Mouse (Mus musculus): Measurements from ENCODE around the gene Sox13. TPM values are rescaled to one million over a fixed set of nuclear protein-coding genes. Genes with fewer than 3 reads are reported as not detected.
A peak's percentile ranks its signal among the peaks of the same experiment; 100 is the strongest.

The Sox13 gene
- 17.5 and 19.2 TPM in 2 replicates for polyA plus RNA-seq (2016; fragmentation: Nextera tagmentation; extraction: Ambion mirVana)

- no peaks in the 10 kb centered on the region for H3K36me3 ChIP-seq
- peak; percentile 79 for ATAC-seq (ENCODE audit: low FRiP score)
- H3K27ac ChIP-seq: peak within 1 kb of the TSS; percentile 92
- peak within 1 kb of the TSS; percentile 90 for H3K4me3 ChIP-seq
- H3K9ac ChIP-seq: peak within 1 kb of the TSS; percentile 93
- peaks cover 34% of the 10 kb centered on the region for H3K4me1 ChIP-seq
- H3K9me3 ChIP-seq (replicated peaks): no peaks in the 10 kb centered on the region
- H3K27me3 ChIP-seq: no peaks in the 10 kb centered on the region
- WGBS: under 1% methylated on average over 92 of the region's 128 CpGs
- peak within 1 kb of the TSS; percentile 94 for H3K4me2 ChIP-seq (replicated peaks)
Observed at GRCm38 (mm10) chr1:133423543-133424480, at the start of gene Sox13. Sox13 (minus strand) TSS chr1:133424377.

GRCm38 (mm10) chr1:133471556-133471955, 47.4 kb upstream of the Sox13 start:
- Histone ChIP-seq H3K9ac (no peak overlapping the region), H3K27me3 (no peaks in the 10 kb centered on the region), H3K36me3 (no peaks in the 10 kb centered on the region), H3K4me3 (no peak overlapping the region), H3K4me1 (peaks cover 11% of the 10 kb centered on the region), H3K4me2 (replicated peaks) (no peak overlapping the region), H3K27ac (no peak overlapping the region), H3K9me3 (replicated peaks) (no peaks in the 10 kb centered on the region)
- WGBS: 42% methylated on average over 2 of the region's 2 CpGs
- no peak for ATAC-seq (ENCODE audit: low FRiP score)

GRCm38 (mm10) chr1:133471086-133471485, 46.9 kb upstream of the Sox13 start:
- WGBS: 59% methylated on average over 7 of the region's 7 CpGs
- Histone ChIP-seq H3K9me3 (replicated peaks) (no peaks in the 10 kb centered on the region), H3K36me3 (no peaks in the 10 kb centered on the region), H3K4me3 (no peak overlapping the region), H3K27ac (no peak overlapping the region), H3K9ac (no peak overlapping the region), H3K4me2 (replicated peaks) (no peak overlapping the region), H3K4me1 (peaks cover 11% of the 10 kb centered on the region), H3K27me3 (no peaks in the 10 kb centered on the region)
- ATAC-seq (ENCODE audit: low FRiP score): no peak

GRCm38 (mm10) chr1:133470242-133471025, 46.3 kb upstream of the Sox13 start:
- Histone ChIP-seq H3K27ac (no peak overlapping the region), H3K36me3 (no peaks in the 10 kb centered on the region), H3K4me1 (peaks cover 11% of the 10 kb centered on the region), H3K4me3 (no peak overlapping the region), H3K4me2 (replicated peaks) (no peak overlapping the region), H3K9ac (no peak overlapping the region), H3K27me3 (no peaks in the 10 kb centered on the region), H3K9me3 (replicated peaks) (no peaks in the 10 kb centered on the region)
- WGBS: 27% methylated on average over 10 of the region's 10 CpGs
- ATAC-seq (ENCODE audit: low FRiP score): no peak

GRCm38 (mm10) chr1:133469213-133469612, 45.0 kb upstream of the Sox13 start:
- no peak overlapping the region for H3K4me2 ChIP-seq (replicated peaks)
- no peak overlapping the region for H3K9ac ChIP-seq
- no peaks in the 10 kb centered on the region for H3K9me3 ChIP-seq (replicated peaks)
- H3K4me1 ChIP-seq: peaks cover 11% of the 10 kb centered on the region
- no peak overlapping the region for H3K27ac ChIP-seq
- ATAC-seq (ENCODE audit: low FRiP score): no peak
- no peaks in the 10 kb centered on the region for H3K27me3 ChIP-seq
- no peak overlapping the region for H3K4me3 ChIP-seq
- WGBS: 66% methylated on average over 4 of the region's 4 CpGs
- no peaks in the 10 kb centered on the region for H3K36me3 ChIP-seq

GRCm38 (mm10) chr1:133468751-133469150, 44.6 kb upstream of the Sox13 start:
- H3K27ac ChIP-seq: no peak overlapping the region
- no peaks in the 10 kb centered on the region for H3K36me3 ChIP-seq
- no peaks in the 10 kb centered on the region for H3K27me3 ChIP-seq
- peaks cover 11% of the 10 kb centered on the region for H3K4me1 ChIP-seq
- no peak overlapping the region for H3K9ac ChIP-seq
- H3K4me2 ChIP-seq (replicated peaks): no peak overlapping the region
- no peak for ATAC-seq (ENCODE audit: low FRiP score)
- H3K9me3 ChIP-seq (replicated peaks): no peaks in the 10 kb centered on the region
- H3K4me3 ChIP-seq: no peak overlapping the region
- WGBS: 40% methylated on average over 6 of the region's 6 CpGs

- no peak overlapping the region for H3K4me3 ChIP-seq
- no peak for ATAC-seq (ENCODE audit: low FRiP score)
- 56% methylated on average over 8 of the region's 8 CpGs for WGBS
- H3K27ac ChIP-seq: no peak overlapping the region
- H3K4me1 ChIP-seq: peaks cover 11% of the 10 kb centered on the region
- no peak overlapping the region for H3K9ac ChIP-seq
- no peak overlapping the region for H3K4me2 ChIP-seq (replicated peaks)
- H3K27me3 ChIP-seq: no peaks in the 10 kb centered on the region
- H3K36me3 ChIP-seq: no peaks in the 10 kb centered on the region
- H3K9me3 ChIP-seq (replicated peaks): no peaks in the 10 kb centered on the region
Observed at GRCm38 (mm10) chr1:133467905-133468304, 43.7 kb upstream of the Sox13 start.

- no peak overlapping the region for H3K9ac ChIP-seq
- H3K4me1 ChIP-seq: no peaks in the 10 kb centered on the region
- no peaks in the 10 kb centered on the region for H3K9me3 ChIP-seq (replicated peaks)
- H3K4me2 ChIP-seq (replicated peaks): no peak overlapping the region
- WGBS: 83% methylated on average over 5 of the region's 5 CpGs
- no peaks in the 10 kb centered on the region for H3K27me3 ChIP-seq
- H3K4me3 ChIP-seq: no peak overlapping the region
- H3K36me3 ChIP-seq: no peaks in the 10 kb centered on the region
- no peak for ATAC-seq (ENCODE audit: low FRiP score)
- no peak overlapping the region for H3K27ac ChIP-seq
Observed at GRCm38 (mm10) chr1:133463138-133463537, 39.0 kb upstream of the Sox13 start.

- no peak for ATAC-seq (ENCODE audit: low FRiP score)
- Histone ChIP-seq H3K4me2 (replicated peaks) (no peak overlapping the region), H3K27me3 (no peaks in the 10 kb centered on the region), H3K9me3 (replicated peaks) (no peaks in the 10 kb centered on the region), H3K27ac (no peak overlapping the region), H3K4me3 (no peak overlapping the region), H3K4me1 (no peaks in the 10 kb centered on the region), H3K9ac (no peak overlapping the region), H3K36me3 (no peaks in the 10 kb centered on the region)
Observed at GRCm38 (mm10) chr1:133460996-133461395, 36.8 kb upstream of the Sox13 start.

GRCm38 (mm10) chr1:133456097-133456496, 31.9 kb upstream of the Sox13 start:
- 74% methylated on average over 2 of the region's 2 CpGs for WGBS
- peaks cover 7% of the 10 kb centered on the region for H3K4me1 ChIP-seq
- H3K36me3 ChIP-seq: no peaks in the 10 kb centered on the region
- H3K4me3 ChIP-seq: no peak overlapping the region
- no peaks in the 10 kb centered on the region for H3K9me3 ChIP-seq (replicated peaks)
- no peak overlapping the region for H3K9ac ChIP-seq
- no peak overlapping the region for H3K27ac ChIP-seq
- no peak for ATAC-seq (ENCODE audit: low FRiP score)
- no peak overlapping the region for H3K4me2 ChIP-seq (replicated peaks)
- no peaks in the 10 kb centered on the region for H3K27me3 ChIP-seq

GRCm38 (mm10) chr1:133452564-133453165, 28.5 kb upstream of the Sox13 start:
- no peak overlapping the region for H3K27ac ChIP-seq
- no peak overlapping the region for H3K4me3 ChIP-seq
- no peaks in the 10 kb centered on the region for H3K9me3 ChIP-seq (replicated peaks)
- 23% methylated on average over 10 of the region's 10 CpGs for WGBS
- ATAC-seq (ENCODE audit: low FRiP score): no peak
- no peak overlapping the region for H3K4me2 ChIP-seq (replicated peaks)
- H3K27me3 ChIP-seq: no peaks in the 10 kb centered on the region
- H3K36me3 ChIP-seq: no peaks in the 10 kb centered on the region
- H3K4me1 ChIP-seq: peaks cover 14% of the 10 kb centered on the region
- no peak overlapping the region for H3K9ac ChIP-seq

GRCm38 (mm10) chr1:133451869-133452563, 27.8 kb upstream of the Sox13 start:
- no peak overlapping the region for H3K4me3 ChIP-seq
- no peak overlapping the region for H3K27ac ChIP-seq
- peaks cover 14% of the 10 kb centered on the region for H3K4me1 ChIP-seq
- H3K27me3 ChIP-seq: no peaks in the 10 kb centered on the region
- H3K9ac ChIP-seq: no peak overlapping the region
- no peak for ATAC-seq (ENCODE audit: low FRiP score)
- WGBS: 50% methylated on average over 13 of the region's 13 CpGs
- no peak overlapping the region for H3K4me2 ChIP-seq (replicated peaks)
- H3K9me3 ChIP-seq (replicated peaks): no peaks in the 10 kb centered on the region
- no peaks in the 10 kb centered on the region for H3K36me3 ChIP-seq

Data from hindbrain, embryonic 12.5 days (tissue).